Mouse (Mus musculus) cortical plate, adult 2 months (tissue): ENCODE results near the gene Neb.

Experiments
- CTCF ChIP-seq: fragments of 200-500 bp; IDR thresholded peaks from 2 replicates; pipeline ENCODE4 v1.5.1; 2011; ENCODE audit warnings: mild to moderate bottlenecking, control low read depth, low read length; ENCODE audit not compliant: insufficient read depth; ENCODE audit errors: extremely low read depth
- POLR2A ChIP-seq: fragments of 200-500 bp; IDR thresholded peaks from 2 replicates; pipeline ENCODE4 v1.6.1; 2011; ENCODE audit warnings: mild to moderate bottlenecking, low read length, control low read depth; ENCODE audit not compliant: insufficient read depth; ENCODE audit errors: extremely low read depth

DNA sequence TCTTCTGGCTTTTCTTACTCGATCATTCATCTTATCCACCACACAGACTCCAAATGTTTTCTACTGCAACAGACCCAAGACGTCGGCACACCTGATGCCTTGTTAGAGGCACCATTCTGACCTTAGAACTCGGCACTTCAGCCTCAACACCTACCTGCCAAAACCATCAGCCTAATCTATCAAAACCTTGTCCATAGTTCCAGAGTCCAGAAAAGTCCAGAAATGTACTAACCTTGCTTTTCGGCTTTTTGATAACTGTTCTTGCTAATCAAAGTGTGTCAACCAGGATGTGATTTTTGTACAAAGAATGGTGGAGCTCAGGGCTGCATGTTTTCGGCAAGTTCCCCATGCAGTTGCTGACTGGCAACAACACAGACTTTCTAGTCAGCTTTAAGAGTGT is 3.6 kb downstream of the Neb start:
- TF ChIP-seq CTCF (no peak), POLR2A (no peak)
